Mouse (Mus musculus): ENCODE measurements around the gene Atp6ap2. TPM values are rescaled to one million over a fixed set of nuclear protein-coding genes. Genes with fewer than 3 reads are reported as not detected.

Gene Atp6ap2
- 59.9 TPM for total RNA-seq (2023)

DNA sequence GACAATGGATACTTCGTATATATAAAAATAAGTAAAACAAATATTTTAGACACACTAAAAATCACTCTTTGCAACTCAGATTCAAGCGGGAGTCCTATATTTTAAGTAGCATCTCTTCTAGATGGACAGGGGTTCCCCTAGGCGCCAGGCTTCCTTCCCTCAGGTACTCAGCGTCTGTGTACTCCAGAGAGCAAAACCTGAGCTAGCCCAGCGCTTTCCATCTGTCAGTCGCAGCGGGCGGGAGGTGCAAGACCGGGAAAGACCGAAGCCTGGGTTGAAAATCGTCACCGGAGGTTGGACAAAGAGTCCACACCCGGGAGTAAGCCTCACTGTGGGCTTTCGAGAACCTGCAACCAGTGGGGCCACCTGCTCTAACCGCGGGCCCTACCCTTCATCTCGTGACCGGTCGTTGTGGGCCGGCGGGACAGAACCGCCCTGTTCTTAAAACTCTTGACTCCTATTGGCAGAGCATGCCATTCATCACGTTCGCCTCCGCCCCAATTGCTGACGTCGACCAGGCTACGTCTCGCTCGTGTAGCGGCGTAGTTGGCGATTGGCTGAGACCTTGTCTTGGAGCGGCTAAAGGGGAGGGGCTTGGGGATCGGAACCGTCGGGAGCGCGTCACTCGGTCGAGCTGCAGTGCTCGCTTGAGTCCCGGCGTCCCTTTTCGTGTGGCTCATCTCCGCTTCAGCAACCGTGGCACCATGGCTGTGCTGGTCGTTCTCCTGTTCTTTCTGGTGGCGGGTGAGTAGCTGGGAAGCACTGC is at the start of gene Atp6ap2:
Gene Atp6ap2 (plus strand): TSS at position 610 of the 766 bp plus-strand sequence.

Other genes starting within 250 kb of the Atp6ap2 start
- gene 1810030O07Rik, start 85.9 kb downstream of the Atp6ap2 start, total RNA-seq (2023) = 28.3 TPM
- gene Med14, start 174.3 kb downstream of the Atp6ap2 start, total RNA-seq (2023) = 68.3 TPM